Mouse (Mus musculus) intestine, embryonic 16.5 days (tissue): ENCODE results near the gene Strc. TPM values are rescaled to one million over a fixed set of nuclear protein-coding genes. Genes with fewer than 3 reads are reported as not detected.
A peak's percentile ranks its signal among the peaks of the same experiment; 100 is the strongest.
"Not testable (repeated sequence)": the region's sequence is repeated elsewhere in the genome, so short reads cannot be mapped to it uniquely, and the experiment has no call there.

ENCODE experiments used
- ATAC-seq: fragments of 200-750 bp; cut with Nextera tagmentation; 2 replicates; pipeline ENCODE4 v1.8.0; 2017; ENCODE audit warnings: moderate TSS enrichment, moderate library complexity
- H3K27ac ChIP-seq: fragments of 300-500 bp; sonication (generic); 2 replicates; pipeline ENCODE4 v1.5.1; 2014; ENCODE audit warnings: mild to moderate bottlenecking, low read length
- H3K27me3 ChIP-seq: fragments of 300-500 bp; sonication (generic); replicated peaks from 2 replicates; pipeline ENCODE4 v1.6.1; 2014; ENCODE audit warnings: low read length, control low read depth, mixed read lengths; ENCODE audit not compliant: control insufficient read depth, insufficient read depth
- H3K36me3 ChIP-seq: fragments of 300-500 bp; sonication (generic); 2 replicates; pipeline ENCODE4 v1.6.1; 2014; ENCODE audit warnings: low read length, control low read depth; ENCODE audit not compliant: control insufficient read depth, insufficient read depth
- H3K4me1 ChIP-seq: fragments of 300-500 bp; sonication (generic); 2 replicates; pipeline ENCODE4 v1.6.1; 2014; ENCODE audit warnings: low read length, control low read depth, mixed read lengths; ENCODE audit not compliant: control insufficient read depth, insufficient read depth
- H3K4me2 ChIP-seq: fragments of 300-500 bp; sonication (generic); 2 replicates; pipeline ENCODE4 v1.6.1; 2014; ENCODE audit warnings: low read depth, low read length, control low read depth
- H3K4me3 ChIP-seq: fragments of 300-500 bp; sonication (generic); 2 replicates; pipeline ENCODE4 v1.5.1; 2014; ENCODE audit warnings: mild to moderate bottlenecking, low read length
- H3K9ac ChIP-seq: fragments of 300-500 bp; sonication (generic); 2 replicates; pipeline ENCODE4 v1.6.1; 2014; ENCODE audit warnings: low read depth, low read length
- H3K9me3 ChIP-seq: fragments of 300-500 bp; sonication (generic); 2 replicates; pipeline ENCODE4 v1.6.1; 2016; ENCODE audit warnings: low read length, control low read depth; ENCODE audit not compliant: control insufficient read depth
- WGBS: fragments of 180-500 bp; shearing (Covaris S2); extraction: QIAGEN DNeasy Blood & Tissue Kit; methylation state at CpG from one replicate; pipeline ENCODE4 v1.1.7; 2014; 5-methylcytosine and 5-hydroxymethylcytosine counted together
- polyA plus RNA-seq: library from polyadenylated mRNA; unstranded; fragments of >200 nt; fragmentation: Nextera tagmentation; extraction: Ambion mirVana; gene quantifications from 2 replicates; pipeline ENCODE4 v1.2.1, GENCODE M21; 2015

Strc gene
- 0.04 TPM in 2 replicates for polyA plus RNA-seq

DNA sequence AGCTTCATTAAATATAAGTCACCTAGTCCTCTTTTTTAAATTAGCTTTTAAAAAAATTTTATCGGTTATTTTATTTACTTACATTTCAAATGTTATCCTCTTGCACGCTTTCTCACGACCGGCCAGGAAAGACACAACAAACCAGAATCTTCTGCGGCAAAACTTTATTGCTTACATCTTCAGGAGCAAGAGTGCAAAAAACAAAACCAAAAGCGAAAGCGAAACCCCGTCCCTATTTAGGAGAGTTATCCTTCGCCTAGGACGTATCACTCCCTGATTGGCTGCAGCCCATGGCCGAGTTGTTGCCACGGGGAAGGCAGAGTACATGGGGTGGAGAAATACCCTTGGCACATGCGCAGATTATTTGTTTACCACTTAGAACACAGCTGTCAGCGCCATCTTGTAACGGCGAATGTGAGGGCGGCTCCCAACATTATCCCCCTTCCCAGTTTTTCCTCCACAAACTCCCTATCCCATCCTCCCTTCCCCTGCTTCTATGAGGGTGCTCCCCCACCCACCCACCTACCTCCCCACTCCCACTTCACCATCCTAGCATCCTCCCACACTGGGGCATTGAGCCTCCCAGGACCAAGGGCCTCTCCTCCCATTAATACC lies at the start of gene Strc:
Strc (minus strand) TSS at position 208 of the 615 bp plus-strand sequence.
- H3K9ac ChIP-seq, H3K4me3 ChIP-seq, H3K9me3 ChIP-seq, ATAC-seq, H3K36me3 ChIP-seq, H3K4me1 ChIP-seq, H3K4me2 ChIP-seq, H3K27me3 ChIP-seq, H3K27ac ChIP-seq: not testable (repeated sequence)
- WGBS: 96% methylated on average over 14 of the region's 17 CpGs

DNA sequence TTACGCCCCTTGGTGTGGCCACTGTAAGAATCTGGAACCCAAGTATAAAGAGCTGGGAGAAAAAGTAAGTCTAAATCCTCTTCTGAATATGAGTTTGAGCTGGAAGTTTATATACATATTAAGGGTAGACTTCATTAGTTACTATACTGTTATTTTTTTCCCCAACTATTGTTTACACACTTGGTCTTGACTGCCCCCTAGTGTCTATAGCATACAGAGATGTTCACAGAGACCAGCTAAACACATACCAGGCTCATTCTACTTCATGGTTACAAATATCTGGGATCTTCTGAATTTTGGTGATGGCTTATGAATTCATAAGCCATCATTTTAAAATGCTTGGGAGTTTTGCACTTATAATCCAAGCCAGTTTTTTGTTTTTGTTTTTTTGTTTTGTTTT lies 47.9 kb upstream of the Strc start:
- Histone ChIP-seq H3K9ac (no peak overlapping the region), H3K4me3 (no peak overlapping the region), H3K27me3 (no peaks in the 10 kb centered on the region), H3K9me3 (no peaks in the 10 kb centered on the region), H3K4me2 (no peak overlapping the region), H3K36me3 (peaks cover 36% of the 10 kb centered on the region), H3K4me1 (no peaks in the 10 kb centered on the region), H3K27ac (no peak overlapping the region)
- no peak for ATAC-seq
- WGBS: 100% methylated on average over 1 of the region's 1 CpGs

DNA sequence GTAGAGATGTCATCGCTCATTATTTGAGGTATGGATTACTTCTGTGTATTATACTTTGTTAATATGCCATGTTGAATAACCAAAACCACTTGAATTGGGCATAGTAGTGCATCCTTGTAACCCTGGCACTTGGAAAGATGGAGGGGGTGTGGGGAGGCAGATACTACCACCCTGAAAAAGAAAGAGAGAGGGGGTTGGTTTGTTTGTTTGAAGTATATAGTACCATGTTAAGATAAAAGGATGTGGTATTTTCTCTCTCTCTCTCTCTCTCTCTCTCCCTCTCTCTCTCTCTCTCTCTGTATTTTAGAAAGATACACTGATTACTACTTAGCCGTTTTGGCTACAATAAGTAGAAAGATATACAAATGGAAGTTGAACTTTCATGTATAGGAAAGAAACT lies 38.9 kb upstream of the Strc start:
- Histone ChIP-seq H3K4me2 (no peak overlapping the region), H3K4me1 (no peaks in the 10 kb centered on the region), H3K9ac (no peak overlapping the region), H3K4me3 (no peak overlapping the region), H3K9me3 (no peaks in the 10 kb centered on the region), H3K36me3 (peaks cover 16% of the 10 kb centered on the region), H3K27ac (no peak overlapping the region), H3K27me3 (no peaks in the 10 kb centered on the region)
- 89% methylated on average over 2 of the region's 2 CpGs for WGBS
- ATAC-seq: no peak

DNA sequence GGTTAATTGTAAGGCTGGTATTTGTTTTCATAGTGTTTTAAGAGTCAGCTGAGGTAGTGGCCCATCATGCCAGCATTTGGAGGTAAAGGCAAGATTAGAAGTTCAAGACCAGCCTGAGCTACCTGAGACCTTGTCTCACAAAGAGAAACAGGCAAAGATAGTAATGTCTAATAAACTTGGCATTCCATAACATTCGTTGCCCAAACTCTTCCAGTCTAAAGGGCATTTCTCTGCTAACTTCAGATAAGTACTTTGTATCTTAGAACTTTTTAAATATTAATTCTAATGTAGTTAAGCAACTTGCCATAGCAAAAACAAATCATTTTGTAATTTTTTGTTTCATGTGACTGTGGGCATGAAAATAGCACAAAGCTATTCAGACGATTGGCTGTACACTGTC lies 36.2 kb upstream of the Strc start:
- no peak for ATAC-seq
- Histone ChIP-seq H3K36me3 (peaks cover 9% of the 10 kb centered on the region), H3K9ac (no peak overlapping the region), H3K4me3 (no peak overlapping the region), H3K27ac (no peak overlapping the region), H3K9me3 (no peaks in the 10 kb centered on the region), H3K27me3 (no peaks in the 10 kb centered on the region), H3K4me2 (no peak overlapping the region), H3K4me1 (peaks cover 8% of the 10 kb centered on the region; the same call in 1 of the 2 replicates)
- WGBS: 94% methylated on average over 2 of the region's 2 CpGs

DNA sequence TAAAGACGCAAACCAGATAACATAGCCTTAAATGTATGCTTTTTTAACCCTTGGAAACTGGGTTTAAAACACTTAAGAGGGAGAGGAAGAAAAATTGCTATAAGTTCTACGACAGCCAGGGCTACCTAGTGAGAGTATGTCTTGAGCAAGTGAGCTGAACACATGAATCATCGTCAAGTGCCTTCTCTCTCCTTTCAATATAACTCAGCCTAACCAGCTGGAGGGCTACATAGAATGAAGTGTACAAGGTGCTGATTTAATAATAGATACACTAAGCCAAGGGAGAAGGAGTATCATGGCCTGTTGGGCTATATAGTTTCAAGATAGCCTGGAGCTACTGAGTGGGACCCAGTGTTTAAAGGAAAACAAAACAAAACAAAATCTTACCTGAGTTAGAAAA lies 31.5 kb upstream of the Strc start:
- H3K36me3 ChIP-seq: no peaks in the 10 kb centered on the region; the same call in 1 of the 2 replicates
- no peaks in the 10 kb centered on the region for H3K27me3 ChIP-seq
- no peak overlapping the region for H3K9ac ChIP-seq

DNA sequence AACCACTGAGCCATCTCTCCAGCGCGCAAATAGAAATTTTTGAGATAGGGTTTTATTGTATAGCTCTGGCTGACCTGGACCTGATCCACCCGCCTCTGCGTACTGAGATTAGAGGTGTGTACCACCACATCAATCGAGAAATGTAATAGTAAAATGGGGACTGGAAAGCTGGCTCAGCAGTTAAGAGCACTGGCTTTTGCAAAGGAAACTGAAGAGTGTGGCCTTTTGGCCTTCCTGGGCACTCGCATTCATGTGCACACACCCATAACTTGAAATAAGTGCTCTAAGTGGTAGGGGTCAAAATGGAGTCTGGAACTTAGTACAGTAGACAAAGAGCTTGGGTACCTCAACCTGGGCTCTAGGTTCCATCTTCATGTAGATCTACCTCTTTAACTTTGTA lies 29.4 kb upstream of the Strc start:
- Histone ChIP-seq H3K4me3 (peak overlapping the region; percentile 8; the same call in 1 of the 2 replicates), H3K9me3 (no peaks in the 10 kb centered on the region), H3K36me3 (no peaks in the 10 kb centered on the region), H3K27me3 (no peaks in the 10 kb centered on the region), H3K27ac (no peak overlapping the region), H3K4me1 (peaks cover 22% of the 10 kb centered on the region), H3K4me2 (peak overlapping the region; percentile 26; the same call in 1 of the 2 replicates), H3K9ac (0 out of 2 replicates have a peak overlapping the region, but pooled peaks have one; percentile 3)
- ATAC-seq: no peak
- 76% methylated on average over 6 of the region's 6 CpGs for WGBS

More for the DNA sequence above, 31.5 kb upstream of the Strc start:
- Histone ChIP-seq H3K27ac (no peak overlapping the region), H3K4me3 (no peak overlapping the region), H3K9me3 (no peaks in the 10 kb centered on the region), H3K4me1 (peaks cover 18% of the 10 kb centered on the region), H3K4me2 (no peak overlapping the region)
- no peak for ATAC-seq
- WGBS: 78% methylated on average over 3 of the region's 3 CpGs

DNA sequence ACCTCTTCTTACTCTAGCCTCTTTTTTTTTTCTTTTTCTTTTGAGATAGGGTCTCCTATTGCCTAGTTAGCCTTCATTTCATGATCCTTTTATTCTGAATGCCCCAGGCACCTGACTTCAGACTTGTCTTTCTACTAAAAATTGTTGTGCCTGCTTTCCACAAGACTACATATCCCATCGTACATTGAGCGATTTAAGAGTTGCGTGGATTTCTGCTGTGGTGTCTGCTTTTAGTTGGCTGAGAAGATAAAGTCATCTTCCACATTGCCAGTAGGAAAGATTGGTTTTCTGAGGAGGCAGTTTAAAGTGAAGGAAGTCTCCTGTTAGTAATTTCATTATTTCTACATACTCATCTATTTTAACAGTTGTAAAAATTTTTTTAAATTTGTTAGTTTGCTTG lies 28.6 kb upstream of the Strc start:
- WGBS: 77% methylated on average over 3 of the region's 3 CpGs
- no peak overlapping the region for H3K9ac ChIP-seq
- no peak for ATAC-seq

DNA sequence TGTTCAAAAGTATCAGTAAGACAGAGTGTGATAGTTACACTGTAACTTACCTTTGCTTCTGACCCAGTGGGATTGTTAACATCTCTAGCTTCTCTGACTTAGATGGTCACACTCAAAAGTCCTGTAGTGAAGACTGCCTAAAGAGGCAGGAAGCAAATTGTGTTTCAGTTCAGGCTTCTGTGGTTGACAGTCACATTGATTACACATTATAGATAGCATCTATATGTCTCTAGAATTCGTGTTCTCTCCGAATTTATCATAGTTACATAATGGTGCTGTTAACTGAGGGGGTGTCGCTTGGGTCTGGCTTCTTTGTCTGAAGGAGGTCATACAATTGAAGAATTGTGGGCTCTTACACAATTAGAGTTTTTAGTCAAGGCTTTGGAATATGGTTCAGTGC lies 28.1 kb upstream of the Strc start:
- Histone ChIP-seq H3K9ac (0 out of 2 replicates have a peak overlapping the region, but pooled peaks have one; percentile 20), H3K27ac (no peak overlapping the region), H3K4me3 (peak overlapping the region; percentile 99), H3K27me3 (no peaks in the 10 kb centered on the region), H3K4me1 (peaks cover 22% of the 10 kb centered on the region), H3K9me3 (no peaks in the 10 kb centered on the region), H3K4me2 (peak overlapping the region; percentile 67), H3K36me3 (no peaks in the 10 kb centered on the region)
- 40% methylated on average over 3 of the region's 3 CpGs for WGBS
- ATAC-seq: no peak

More for the DNA sequence above, 28.6 kb upstream of the Strc start:
- no peak overlapping the region for H3K27ac ChIP-seq
- H3K27me3 ChIP-seq: no peaks in the 10 kb centered on the region
- H3K4me2 ChIP-seq: peak overlapping the region; percentile 67
- H3K4me1 ChIP-seq: peaks cover 22% of the 10 kb centered on the region
- H3K36me3 ChIP-seq: no peaks in the 10 kb centered on the region
- H3K4me3 ChIP-seq: peak overlapping the region; percentile 99
- no peaks in the 10 kb centered on the region for H3K9me3 ChIP-seq

DNA sequence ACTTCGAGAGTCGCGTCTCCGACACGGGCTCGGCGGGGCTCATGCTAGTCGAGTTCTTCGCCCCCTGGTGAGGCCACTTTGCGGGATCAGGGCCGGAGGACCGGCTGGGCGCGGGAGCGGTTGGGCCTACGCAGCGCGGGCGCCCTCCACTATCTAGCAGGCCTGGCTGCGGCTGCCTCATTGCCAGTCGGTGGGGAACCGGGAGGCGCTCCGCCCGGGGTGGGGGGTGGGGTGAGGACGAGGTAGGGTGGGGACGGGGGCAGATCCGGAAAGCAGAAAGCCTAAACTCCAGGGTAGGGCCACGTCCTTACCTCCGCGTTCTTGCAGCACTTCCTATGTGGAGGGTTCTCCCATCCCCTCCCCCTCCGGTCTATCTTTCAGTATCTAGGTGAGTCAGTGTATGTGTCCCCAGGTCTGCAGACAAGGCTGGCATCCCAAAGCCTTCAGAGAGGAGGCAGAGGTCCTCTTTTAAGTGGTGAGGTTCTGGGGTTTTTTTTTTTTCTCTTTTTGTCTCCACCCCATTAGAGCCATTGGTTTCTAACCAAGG lies 27.2 kb upstream of the Strc start:
- peak; percentile 66 for ATAC-seq
- no peaks in the 10 kb centered on the region for H3K27me3 ChIP-seq
- H3K4me3 ChIP-seq: peak overlapping the region; percentile 99
- H3K27ac ChIP-seq: peak overlapping the region; percentile 98
- no peaks in the 10 kb centered on the region for H3K9me3 ChIP-seq
- H3K9ac ChIP-seq: peak overlapping the region; percentile 100
- under 1% methylated on average over 31 of the region's 32 CpGs for WGBS
- H3K36me3 ChIP-seq: no peaks in the 10 kb centered on the region
- H3K4me1 ChIP-seq: peaks cover 19% of the 10 kb centered on the region
- H3K4me2 ChIP-seq: peak overlapping the region; percentile 67
